Mouse (Mus musculus) bone marrow, adult 2 months (tissue): ENCODE measurements around the gene Usp54. TPM values are rescaled to one million over a fixed set of nuclear protein-coding genes. Genes with fewer than 3 reads are reported as not detected.

ENCODE experiments used
- H3K27ac ChIP-seq: fragments of 200-500 bp; 2 replicates; pipeline ENCODE4 v1.5.1; 2012; ENCODE audit warnings: low read depth, mild to moderate bottlenecking, control low read depth, inconsistent platforms, low read length; ENCODE audit not compliant: control insufficient read depth, poor library complexity, insufficient read depth
- H3K4me1 ChIP-seq: fragments of 200-500 bp; 2 replicates; pipeline ENCODE4 v1.6.1; 2011; ENCODE audit warnings: low read length; ENCODE audit not compliant: control insufficient read depth, insufficient read depth
- H3K4me3 ChIP-seq: fragments of 200-500 bp; replicated peaks from 2 replicates; pipeline ENCODE3; 2011; ENCODE audit warnings: mild to moderate bottlenecking, low read depth, low read length, control low read depth; ENCODE audit not compliant: control insufficient read depth
- CTCF ChIP-seq: fragments of 200-500 bp; IDR thresholded peaks from 2 replicates; pipeline ENCODE4 v1.5.1; 2011; ENCODE audit warnings: low read length, control low read depth; ENCODE audit not compliant: control insufficient read depth, insufficient read depth
- POLR2A ChIP-seq: fragments of 200-500 bp; IDR thresholded peaks from 2 replicates; pipeline ENCODE4 v1.6.1; 2011; ENCODE audit warnings: low read depth, mild to moderate bottlenecking, control low read depth, low read length, borderline replicate concordance; ENCODE audit not compliant: control insufficient read depth
- WGBS: fragments of 180-500 bp; shearing (Covaris S2); methylation state at CpG from one replicate; pipeline ENCODE4 v1.1.7; 2018; 5-methylcytosine and 5-hydroxymethylcytosine counted together
- polyA plus RNA-seq: library from polyadenylated mRNA; stranded (reverse); fragments of >200 nt; gene quantifications from 2 replicates; pipeline ENCODE4 v1.2.4, GENCODE M21; 2011; ENCODE audit warnings: low replicate concordance; ENCODE audit not compliant: missing spikeins, insufficient read depth, insufficient read length

The Usp54 gene
- polyA plus RNA-seq, 1 experiment: 6.4 TPM

GRCm38 (mm10) chr14:20499982-20500381 is 140.9 kb downstream of the Usp54 start:
- no peak overlapping the region for H3K27ac ChIP-seq
- H3K4me3 ChIP-seq: no peak overlapping the region
- TF ChIP-seq POLR2A (no peak), CTCF (no peak)
- WGBS: 93% methylated on average over 3 of the region's 3 CpGs
- no peaks in the 10 kb centered on the region; the same call in 1 of the 2 replicates for H3K4me1 ChIP-seq

Other genes starting within 250 kb of the Usp54 start
- 21.8 and 78.8 TPM in 2 replicates for gene Mrps16, start 247.4 kb downstream of the Usp54 start, polyA plus RNA-seq
- gene Cfap70, start 188.8 kb downstream of the Usp54 start, polyA plus RNA-seq: 2.5 TPM in 1 of 2 replicates, not detected in the other
- gene Anxa7, start 160.9 kb downstream of the Usp54 start, polyA plus RNA-seq: 28.3 and 34.6 TPM in 2 replicates
- 7.6 and 7.7 TPM in 2 replicates for gene Mss51, start 144.2 kb downstream of the Usp54 start, polyA plus RNA-seq
- 23.8 and 35.0 TPM in 2 replicates for gene Ppp3cb, start 94.5 kb downstream of the Usp54 start, polyA plus RNA-seq
- 4.7 TPM in 1 of 2 replicates, not detected in the other for gene Myoz1, start 15.5 kb upstream of the Usp54 start, polyA plus RNA-seq
- 0.70 TPM in 1 of 2 replicates, not detected in the other for gene Synpo2l, start 27.3 kb upstream of the Usp54 start, polyA plus RNA-seq
- 29.8 and 49.6 TPM in 2 replicates for gene Sec24c, start 33.2 kb upstream of the Usp54 start, polyA plus RNA-seq
- gene Fut11, start 53.9 kb upstream of the Usp54 start, polyA plus RNA-seq: 3.6 and 5.8 TPM in 2 replicates
- 44.3 and 106 TPM in 2 replicates for gene Chchd1, start 61.9 kb upstream of the Usp54 start, polyA plus RNA-seq
- 48.8 and 105 TPM in 2 replicates for gene Zswim8, start 66.5 kb upstream of the Usp54 start, polyA plus RNA-seq
- gene Ndst2, start 93.5 kb upstream of the Usp54 start, polyA plus RNA-seq: 21.1 and 50.0 TPM in 2 replicates
- gene Camk2g, start 153.0 kb upstream of the Usp54 start, polyA plus RNA-seq: 4.8 and 13.8 TPM in 2 replicates
- gene Plau, start 195.6 kb upstream of the Usp54 start, polyA plus RNA-seq: 1.8 and 6.9 TPM in 2 replicates